Mouse (Mus musculus) stomach, embryonic 15.5 days (tissue): ENCODE results near the gene Cwc25. TPM values are rescaled to one million over a fixed set of nuclear protein-coding genes. Genes with fewer than 3 reads are reported as not detected.

Experiments
- ATAC-seq: fragments of 200-750 bp; cut with Nextera tagmentation; 2 replicates; pipeline ENCODE4 v1.8.0; 2017; ENCODE audit warnings: low read depth, moderate number of reproducible peaks, moderate TSS enrichment; ENCODE audit not compliant: insufficient read depth, low FRiP score
- H3K27ac ChIP-seq: fragments of 300-500 bp; sonication (generic); 2 replicates; pipeline ENCODE4 v1.5.1; 2015; ENCODE audit warnings: mild to moderate bottlenecking, inconsistent platforms
- H3K27me3 ChIP-seq: fragments of 300-500 bp; sonication (generic); replicated peaks from 2 replicates; pipeline ENCODE4 v1.6.1; 2015; ENCODE audit warnings: inconsistent platforms
- H3K36me3 ChIP-seq: fragments of 300-500 bp; sonication (generic); 2 replicates; pipeline ENCODE4 v1.6.1; 2015; ENCODE audit warnings: inconsistent platforms
- H3K4me1 ChIP-seq: fragments of 300-500 bp; sonication (generic); 2 replicates; pipeline ENCODE4 v1.6.1; 2015; ENCODE audit warnings: inconsistent platforms
- H3K4me2 ChIP-seq: fragments of 300-500 bp; sonication (generic); 2 replicates; pipeline ENCODE4 v1.6.1; 2015; ENCODE audit warnings: mild to moderate bottlenecking, inconsistent platforms
- H3K4me3 ChIP-seq: fragments of 300-500 bp; sonication (generic); replicated peaks from 2 replicates; pipeline ENCODE4 v1.5.1; 2015; ENCODE audit warnings: inconsistent platforms
- H3K9ac ChIP-seq: fragments of 300-500 bp; sonication (generic); 2 replicates; pipeline ENCODE4 v1.6.1; 2015; ENCODE audit warnings: inconsistent platforms
- H3K9me3 ChIP-seq: fragments of 300-500 bp; sonication (generic); 2 replicates; pipeline ENCODE4 v1.6.1; 2016; ENCODE audit warnings: inconsistent platforms
- WGBS: fragments of 180-500 bp; shearing (Covaris S2); methylation state at CpG from one replicate; pipeline ENCODE4 v1.1.7; 2015; 5-methylcytosine and 5-hydroxymethylcytosine counted together
- polyA plus RNA-seq: library from polyadenylated mRNA; unstranded; fragments of >200 nt; fragmentation: Nextera tagmentation; extraction: Ambion mirVana; gene quantifications from 2 replicates; pipeline ENCODE4 v1.2.1, GENCODE M21; 2015

Gene Cwc25
- polyA plus RNA-seq, 1 experiment from 2014 or later, result 14.8 TPM

DNA sequence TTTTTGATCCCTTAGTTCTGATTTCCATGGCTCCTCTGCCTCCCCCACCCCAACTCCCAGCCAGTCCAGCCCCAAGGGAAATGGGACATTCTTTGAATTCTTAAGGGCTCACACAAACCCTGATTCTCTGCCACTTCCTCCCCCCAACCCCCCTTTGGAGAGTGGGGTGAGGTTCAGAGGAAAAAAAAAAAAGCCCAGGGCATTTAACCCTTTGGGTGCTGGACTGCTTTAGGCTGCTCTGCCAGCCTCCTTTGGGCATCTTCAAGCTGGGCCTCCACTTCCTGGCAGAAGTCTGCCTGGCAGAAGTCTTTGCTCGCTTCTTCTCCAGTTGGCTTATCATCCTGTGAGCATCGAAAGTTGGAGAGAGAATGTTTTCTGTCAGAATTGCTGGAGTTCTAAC lies 41.7 kb upstream of the Cwc25 start:
- ATAC-seq, result no peak
- H3K4me1 ChIP-seq, result peaks cover 82% of the 10 kb centered on the region
- no peak overlapping the region for H3K4me3 ChIP-seq
- H3K9ac ChIP-seq, result no peak overlapping the region
- H3K36me3 ChIP-seq, result peaks cover 4% of the 10 kb centered on the region; the same call in 1 of the 2 replicates
- H3K27ac ChIP-seq, result peak overlapping the region; percentile 69
- no peak overlapping the region for H3K4me2 ChIP-seq
- no peaks in the 10 kb centered on the region for H3K27me3 ChIP-seq
- no peaks in the 10 kb centered on the region for H3K9me3 ChIP-seq
- 36% methylated on average over 2 of the region's 2 CpGs for WGBS

DNA sequence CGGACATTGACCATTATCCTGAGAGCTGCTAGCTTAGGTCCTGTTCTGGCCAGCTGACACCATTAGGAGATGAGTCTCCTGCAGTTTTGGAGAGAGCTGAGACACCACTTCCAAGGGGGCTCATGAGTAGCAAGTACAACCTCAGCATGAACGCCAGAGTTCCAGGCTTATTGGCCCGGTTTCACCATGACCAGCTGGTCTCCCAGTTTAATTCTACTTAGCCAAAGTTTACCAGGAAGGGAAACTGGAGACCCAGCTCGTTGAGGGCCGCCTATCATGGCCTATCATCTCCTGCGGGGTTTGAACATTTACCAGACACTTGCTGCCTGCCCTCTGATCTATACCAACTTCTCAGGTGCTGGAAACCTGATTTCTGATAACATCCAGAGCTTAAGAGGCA lies 41.3 kb upstream of the Cwc25 start:
- no peak overlapping the region for H3K4me2 ChIP-seq
- H3K36me3 ChIP-seq, result peaks cover 4% of the 10 kb centered on the region; the same call in 1 of the 2 replicates
- no peak overlapping the region for H3K9ac ChIP-seq
- H3K9me3 ChIP-seq, result no peaks in the 10 kb centered on the region
- H3K27ac ChIP-seq, result peak overlapping the region; percentile 69
- no peak for ATAC-seq
- H3K4me3 ChIP-seq, result no peak overlapping the region
- peaks cover 80% of the 10 kb centered on the region for H3K4me1 ChIP-seq
- 25% methylated on average over 6 of the region's 6 CpGs for WGBS
- H3K27me3 ChIP-seq, result no peaks in the 10 kb centered on the region

DNA sequence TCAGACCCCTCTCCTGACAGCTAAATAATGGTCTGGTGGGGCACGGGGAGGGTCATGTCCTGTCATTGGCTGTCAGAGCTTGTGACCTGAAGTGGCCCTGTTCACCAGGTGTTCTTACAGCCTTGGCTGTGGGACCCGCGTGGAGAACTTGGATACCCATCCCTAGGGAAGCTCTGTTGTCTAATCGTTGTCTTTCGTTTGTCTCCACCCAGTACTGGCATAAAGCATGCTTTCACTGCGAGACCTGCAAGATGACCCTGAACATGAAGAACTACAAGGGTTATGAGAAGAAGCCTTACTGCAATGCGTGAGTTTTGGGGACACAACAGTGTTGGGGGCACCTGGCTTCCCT lies 40.2 kb upstream of the Cwc25 start:
- H3K4me2 ChIP-seq, result peak overlapping the region; percentile 50; the same call in 1 of the 2 replicates
- H3K4me1 ChIP-seq, result peaks cover 79% of the 10 kb centered on the region
- H3K36me3 ChIP-seq, result peaks cover 4% of the 10 kb centered on the region; the same call in 1 of the 2 replicates
- H3K27me3 ChIP-seq, result no peaks in the 10 kb centered on the region
- peak overlapping the region; percentile 88; the same call in 1 of the 2 replicates for H3K27ac ChIP-seq
- ATAC-seq, result no peak
- 59% methylated on average over 7 of the region's 7 CpGs for WGBS
- no peaks in the 10 kb centered on the region for H3K9me3 ChIP-seq
- no peak overlapping the region for H3K9ac ChIP-seq
- H3K4me3 ChIP-seq, result no peak overlapping the region

DNA sequence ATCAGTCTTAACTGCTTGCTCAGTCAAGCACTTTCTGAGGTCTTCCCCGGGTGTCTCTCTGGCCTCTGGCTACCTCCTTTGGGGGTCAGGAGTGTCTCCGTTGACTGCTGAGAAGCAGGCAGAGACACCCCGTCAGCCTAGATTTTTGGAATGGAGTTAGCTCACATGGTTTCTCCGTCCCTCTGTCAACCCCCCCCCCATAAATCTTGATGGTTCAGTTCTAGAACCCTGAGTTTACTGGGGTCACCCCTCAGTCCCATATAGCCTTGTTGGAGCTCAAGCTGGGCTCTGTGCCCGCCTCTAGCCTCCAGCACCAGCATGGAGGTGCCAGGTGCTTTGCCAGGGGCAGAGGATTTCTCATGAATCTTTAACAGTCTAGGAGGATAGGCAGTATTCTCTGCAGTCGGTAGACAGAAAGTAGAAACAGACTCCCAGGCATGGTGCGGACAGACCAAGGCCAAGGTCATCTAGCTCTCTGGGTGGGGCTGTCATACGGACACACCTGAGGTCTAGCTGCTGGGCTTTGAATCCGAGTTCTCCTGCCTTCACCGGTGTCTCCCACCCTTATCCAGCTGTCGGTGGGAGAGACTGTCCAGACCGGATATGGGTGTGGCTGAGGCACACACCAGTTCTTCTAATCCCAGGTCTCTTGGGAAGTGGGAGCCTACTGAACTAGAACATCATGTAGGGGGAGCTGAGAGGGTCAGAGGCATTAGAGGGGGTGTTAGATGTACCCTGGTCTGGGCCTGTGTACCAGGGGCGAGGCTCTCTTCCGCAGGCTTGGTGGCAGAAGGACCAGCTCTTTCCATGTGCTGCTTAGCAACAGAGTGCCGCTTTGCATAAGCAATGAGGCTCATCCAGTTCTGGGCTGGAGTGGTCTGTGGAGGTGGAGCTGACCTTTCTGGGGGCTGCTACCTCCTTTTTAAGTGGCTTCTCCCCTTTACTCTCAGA lies 39.6 kb upstream of the Cwc25 start:
- Histone ChIP-seq H3K27ac (peak overlapping the region; percentile 88), H3K9me3 (no peaks in the 10 kb centered on the region), H3K36me3 (peaks cover 4% of the 10 kb centered on the region; the same call in 1 of the 2 replicates), H3K27me3 (no peaks in the 10 kb centered on the region), H3K4me1 (peaks cover 82% of the 10 kb centered on the region), H3K9ac (no peak overlapping the region), H3K4me2 (peak overlapping the region; percentile 50), H3K4me3 (peak overlapping the region; percentile 18)
- no peak for ATAC-seq
- 22% methylated on average over 15 of the region's 15 CpGs for WGBS

DNA sequence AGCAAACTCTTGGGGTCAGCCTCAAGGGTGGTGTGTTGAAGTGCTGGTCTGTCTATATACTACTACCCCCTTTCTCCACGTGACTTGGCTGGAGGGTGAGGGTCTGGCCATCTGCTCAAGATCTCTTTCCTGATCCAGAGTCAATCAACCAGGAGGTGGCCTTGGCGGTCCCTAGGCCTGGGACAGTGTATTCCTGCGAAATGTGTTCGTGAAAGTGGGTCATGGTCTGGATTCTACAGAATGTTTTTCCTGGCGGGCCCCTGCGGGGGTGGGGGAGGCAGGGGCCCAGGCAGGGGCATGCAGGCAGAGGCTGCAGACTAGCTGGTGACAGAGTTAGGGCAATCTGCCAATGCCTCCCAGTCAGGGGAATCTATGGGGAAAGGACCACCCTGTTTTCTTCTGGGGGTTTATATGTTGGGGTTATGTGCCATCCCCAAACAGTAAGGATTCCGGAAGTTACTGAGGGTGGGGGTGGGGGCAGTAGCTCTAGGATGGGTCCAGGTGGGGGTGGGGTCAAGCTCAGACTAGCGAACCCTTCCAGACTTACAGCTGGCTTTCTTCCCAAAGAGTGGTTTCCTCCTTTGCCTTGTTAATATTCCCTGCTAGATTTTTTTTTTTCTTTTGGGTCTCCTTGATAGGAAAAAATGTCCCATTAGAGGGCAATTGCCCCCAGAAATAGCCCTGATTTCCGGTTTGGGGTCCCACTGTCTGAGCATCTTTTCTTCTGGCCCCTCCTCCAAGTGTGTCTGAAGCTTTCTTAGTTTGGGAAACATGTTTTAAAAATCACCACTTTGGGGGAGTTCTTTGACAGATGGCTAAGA lies 38.7 kb upstream of the Cwc25 start:
- Histone ChIP-seq H3K27ac (peak overlapping the region; percentile 88), H3K9ac (no peak overlapping the region; the same call in 1 of the 2 replicates), H3K4me1 (peaks cover 79% of the 10 kb centered on the region), H3K4me3 (peak overlapping the region; percentile 18; the same call in 1 of the 2 replicates), H3K9me3 (no peaks in the 10 kb centered on the region), H3K36me3 (peaks cover 4% of the 10 kb centered on the region; the same call in 1 of the 2 replicates), H3K4me2 (peak overlapping the region; percentile 50), H3K27me3 (no peaks in the 10 kb centered on the region)
- ATAC-seq, result no peak
- 14% methylated on average over 9 of the region's 9 CpGs for WGBS

DNA sequence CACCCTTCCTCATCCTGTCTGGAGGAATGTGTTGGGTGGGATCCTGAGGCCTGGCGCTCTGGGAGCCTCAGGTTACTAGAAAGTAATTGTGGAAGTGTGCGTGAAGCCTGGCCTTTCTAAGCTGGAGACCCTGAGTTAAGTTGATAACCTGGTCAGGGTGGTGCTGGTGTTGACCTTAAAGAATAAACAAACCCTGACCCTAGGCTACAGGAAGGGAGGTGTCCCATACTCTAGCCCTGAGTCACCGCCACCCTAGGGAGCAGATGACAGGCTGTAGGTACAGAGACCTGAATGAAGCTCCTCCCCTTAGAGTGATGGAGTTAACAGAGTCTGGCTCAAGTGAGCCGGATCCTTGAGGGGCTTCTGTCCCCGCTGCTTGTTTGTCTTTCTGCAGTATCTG lies 37.5 kb upstream of the Cwc25 start:
- Histone ChIP-seq H3K27ac (peak overlapping the region; percentile 37; the same call in 1 of the 2 replicates), H3K4me1 (peaks cover 68% of the 10 kb centered on the region), H3K9ac (no peak overlapping the region), H3K4me3 (no peak overlapping the region), H3K27me3 (no peaks in the 10 kb centered on the region), H3K36me3 (peaks cover 4% of the 10 kb centered on the region; the same call in 1 of the 2 replicates), H3K9me3 (no peaks in the 10 kb centered on the region), H3K4me2 (peak overlapping the region; percentile 50; the same call in 1 of the 2 replicates)
- 52% methylated on average over 5 of the region's 5 CpGs for WGBS
- no peak for ATAC-seq

DNA sequence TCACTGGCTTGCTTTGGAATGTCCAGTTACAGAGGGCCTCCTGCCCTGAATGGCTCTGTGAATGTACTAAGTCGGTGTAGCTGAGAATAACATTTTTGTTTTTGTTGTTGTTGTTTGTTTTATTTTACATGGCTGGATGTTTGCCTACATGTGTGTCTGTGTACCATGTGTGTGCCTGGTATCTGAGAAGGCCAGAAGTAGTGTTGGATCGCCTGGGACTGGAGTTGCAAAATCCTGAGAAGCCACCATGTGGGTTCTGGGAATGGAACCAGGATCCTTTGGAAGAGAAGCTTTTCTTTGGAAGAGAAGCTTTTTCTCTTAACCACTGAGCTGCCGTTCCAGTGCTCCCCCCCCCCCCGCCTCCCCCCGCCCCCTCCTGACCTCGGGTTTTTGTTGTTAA lies 36.1 kb upstream of the Cwc25 start:
- no peaks in the 10 kb centered on the region for H3K27me3 ChIP-seq
- no peak for ATAC-seq
- no peaks in the 10 kb centered on the region for H3K9me3 ChIP-seq
- peaks cover 4% of the 10 kb centered on the region; the same call in 1 of the 2 replicates for H3K36me3 ChIP-seq
- 36% methylated on average over 6 of the region's 6 CpGs for WGBS
- no peak overlapping the region for H3K9ac ChIP-seq
- peak overlapping the region; percentile 80; the same call in 1 of the 2 replicates for H3K4me2 ChIP-seq
- peaks cover 54% of the 10 kb centered on the region for H3K4me1 ChIP-seq
- no peak overlapping the region for H3K4me3 ChIP-seq
- peak overlapping the region; percentile 97; the same call in 1 of the 2 replicates for H3K27ac ChIP-seq

DNA sequence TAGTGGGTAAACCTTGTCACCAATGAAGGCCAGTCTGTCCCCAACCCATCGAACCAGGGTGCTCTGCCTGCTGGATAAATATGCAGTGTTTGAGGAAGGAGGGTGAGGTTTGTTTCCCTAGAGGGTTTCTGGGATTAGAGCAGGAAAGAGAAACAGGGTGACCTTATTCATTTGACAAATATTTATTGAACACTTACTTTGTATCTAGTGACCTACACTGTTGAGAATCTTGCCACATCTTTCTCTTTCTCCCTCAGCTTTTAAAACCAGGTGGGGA lies 35.8 kb upstream of the Cwc25 start:
- Histone ChIP-seq H3K9ac (no peak overlapping the region), H3K9me3 (no peaks in the 10 kb centered on the region), H3K4me2 (peak overlapping the region; percentile 80), H3K36me3 (peaks cover 4% of the 10 kb centered on the region; the same call in 1 of the 2 replicates), H3K27ac (peak overlapping the region; percentile 97), H3K4me1 (peaks cover 52% of the 10 kb centered on the region), H3K27me3 (no peaks in the 10 kb centered on the region), H3K4me3 (peak overlapping the region; percentile 87; the same call in 1 of the 2 replicates)
- whole genome bisulfite sequencing, result 11% methylated on average over 1 of the region's 1 CpGs
- 0 out of 2 replicates have a peak, but pooled peaks have one; percentile 2 for ATAC-seq

DNA sequence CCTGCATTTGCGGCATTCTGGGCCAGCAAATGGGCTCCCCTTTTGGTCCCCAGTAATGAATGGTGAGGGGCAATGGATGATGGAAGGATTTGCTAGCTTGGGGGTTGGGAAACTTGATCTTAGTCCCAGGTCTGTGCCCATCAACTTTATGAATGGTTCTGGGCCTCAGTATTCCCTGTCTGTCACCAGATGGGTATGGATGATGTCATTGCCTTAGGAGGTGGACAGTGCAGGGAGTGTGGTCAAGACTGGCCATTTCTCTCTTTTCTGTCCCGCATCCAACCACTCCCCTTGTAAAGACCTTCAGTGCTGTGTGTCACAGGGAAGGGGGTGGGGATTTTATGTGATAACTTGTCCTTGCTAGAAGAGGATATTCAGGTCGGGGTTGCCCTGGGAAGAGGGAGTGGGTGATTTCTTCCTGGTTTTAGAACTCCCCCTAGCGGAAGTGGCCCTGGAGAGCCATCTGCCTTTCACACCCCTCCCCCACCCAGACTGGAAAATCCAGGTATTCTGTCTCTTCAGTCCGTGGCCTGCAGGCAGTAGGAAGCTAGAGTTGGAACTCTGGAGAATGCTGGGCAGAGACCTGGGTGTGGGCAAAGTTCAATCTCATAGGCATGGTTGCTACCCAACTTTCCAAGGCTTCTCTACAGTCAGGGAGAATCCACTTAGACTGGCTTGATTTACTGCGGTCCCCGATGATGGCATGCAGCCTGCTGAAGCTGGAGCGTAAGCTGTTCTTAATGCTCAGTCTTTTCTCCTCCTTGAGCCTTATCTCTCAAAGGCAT lies 35.2 kb upstream of the Cwc25 start:
- 14% methylated on average over 8 of the region's 8 CpGs for WGBS
- ATAC-seq, result no peak
- H3K4me2 ChIP-seq, result peak overlapping the region; percentile 80
- peak overlapping the region; percentile 87 for H3K4me3 ChIP-seq
- no peaks in the 10 kb centered on the region for H3K9me3 ChIP-seq
- no peaks in the 10 kb centered on the region for H3K27me3 ChIP-seq
- H3K36me3 ChIP-seq, result 0 out of 2 replicates have a peak, but pooled peaks cover under 1% of the 10 kb centered on the region
- H3K27ac ChIP-seq, result peak overlapping the region; percentile 97
- H3K4me1 ChIP-seq, result peaks cover 51% of the 10 kb centered on the region
- 0 out of 2 replicates have a peak overlapping the region, but pooled peaks have one; percentile 69 for H3K9ac ChIP-seq

DNA sequence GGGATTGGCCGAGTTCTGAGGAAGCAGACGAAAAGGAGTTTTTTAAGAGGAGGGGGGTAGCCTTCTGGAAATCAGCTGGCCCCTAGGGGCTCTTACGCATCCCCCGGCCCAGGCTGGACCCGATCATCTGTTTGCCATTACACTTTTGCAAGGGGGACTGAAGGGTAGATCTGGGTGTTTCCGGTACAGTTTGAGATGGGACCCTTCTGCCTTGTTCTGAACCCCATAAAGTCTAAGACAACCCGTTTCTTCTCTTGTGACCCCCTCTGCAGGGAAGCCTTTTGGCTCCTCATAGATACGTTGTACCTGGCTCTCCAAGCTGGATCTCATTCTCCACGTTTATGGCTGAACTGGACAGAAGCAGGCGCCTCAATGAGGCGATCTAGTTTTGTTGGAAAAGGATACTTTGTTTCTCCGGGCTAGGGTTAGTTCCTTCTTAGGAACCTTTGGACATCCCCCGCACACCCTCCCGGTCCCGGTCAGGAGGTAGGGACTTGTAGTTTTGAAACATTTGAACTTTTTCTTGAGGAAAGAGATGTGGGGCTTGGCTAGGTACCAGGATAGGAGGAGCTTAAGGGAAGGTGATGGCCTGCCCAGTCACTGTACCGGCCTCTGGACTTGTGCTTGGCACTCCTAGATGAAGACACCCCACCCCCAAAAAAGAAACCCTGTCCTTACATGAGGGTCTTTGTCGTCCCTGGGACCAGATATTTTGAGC lies 34.5 kb upstream of the Cwc25 start:
- 4% methylated on average over 17 of the region's 17 CpGs for WGBS
- H3K4me3 ChIP-seq, result peak overlapping the region; percentile 87
- H3K27ac ChIP-seq, result peak overlapping the region; percentile 97
- peaks cover 44% of the 10 kb centered on the region for H3K4me1 ChIP-seq
- no peaks in the 10 kb centered on the region for H3K9me3 ChIP-seq
- H3K4me2 ChIP-seq, result peak overlapping the region; percentile 80
- peak overlapping the region; percentile 69 for H3K9ac ChIP-seq
- no peaks in the 10 kb centered on the region for H3K36me3 ChIP-seq
- H3K27me3 ChIP-seq, result no peaks in the 10 kb centered on the region
- ATAC-seq, result no peak
